Mouse (Mus musculus) layer of hippocampus, adult 9-10 months (tissue): Measurements from ENCODE around the gene 2810021J22Rik.
"Not testable (repeated sequence)": the region's sequence is repeated elsewhere in the genome, so short reads cannot be mapped to it uniquely, and the experiment has no call there.

Source experiments
- DNase-seq: peaks from one replicate; pipeline ENCODE4 v3.0.0; 2022; ENCODE audit warnings: low spot score

Gene 2810021J22Rik

DNA sequence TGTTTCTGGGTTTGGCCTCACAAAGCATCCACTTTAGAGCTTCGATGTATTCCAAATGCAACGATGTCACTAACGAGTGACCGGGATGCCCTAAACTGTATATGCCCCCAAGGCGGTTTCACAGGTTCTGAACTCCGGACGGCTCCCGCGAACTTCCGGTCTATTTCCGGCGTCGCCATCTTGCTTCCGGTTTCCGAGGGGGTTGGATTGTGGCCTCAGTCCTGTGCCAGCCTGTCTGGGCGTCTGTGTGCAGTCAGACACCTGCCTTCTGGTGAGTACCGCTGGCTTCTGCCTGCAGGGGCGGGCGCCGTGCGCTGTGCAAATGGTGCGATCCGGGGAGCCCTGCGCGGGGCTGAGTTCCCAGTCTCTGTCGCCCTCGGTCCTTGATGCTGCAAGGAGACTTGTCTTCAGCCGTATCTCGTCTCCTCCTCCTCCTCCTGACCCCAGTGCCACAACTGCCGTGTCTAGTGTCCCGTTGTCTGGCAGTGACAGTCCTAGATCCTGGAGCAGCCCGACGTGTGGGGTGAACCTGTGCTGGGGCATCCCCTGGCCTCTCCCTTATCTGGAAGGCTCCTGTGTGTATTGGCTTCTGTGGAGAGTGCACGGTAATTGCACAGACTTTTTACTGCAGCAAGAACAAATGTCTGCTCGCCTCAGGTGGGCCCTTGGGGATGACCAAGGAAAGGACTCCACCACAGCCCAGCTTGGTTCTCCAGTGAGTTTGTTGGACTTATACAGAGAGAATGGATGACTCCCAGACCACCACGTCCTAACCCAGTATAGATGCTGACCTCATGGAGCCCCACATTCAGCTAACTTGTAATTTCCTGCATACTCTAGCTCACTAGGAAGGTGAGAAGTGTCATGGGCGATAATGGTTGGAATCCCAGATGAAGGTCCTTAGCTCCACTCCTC, at the start of gene 2810021J22Rik:
Gene 2810021J22Rik, plus strand, starts transcription at position 178 of the 915 bp plus-strand sequence.
- DNase-seq = no peak

GRCm38 (mm10) chr11:58828937-58829336, 38.1 kb upstream of the 2810021J22Rik start, which contains the start of gene Olfr312:
TSS of gene Olfr312 (plus strand) at chr11:58829237.
- not testable (repeated sequence) for DNase-seq

GRCm38 (mm10) chr11:58829764-58830163, 37.3 kb upstream of the 2810021J22Rik start:
- DNase-seq = no peak

- not testable (repeated sequence) for DNase-seq
Measured at GRCm38 (mm10) chr11:58832541-58832940, 34.5 kb upstream of the 2810021J22Rik start.

GRCm38 (mm10) chr11:58838951-58839350, 28.1 kb upstream of the 2810021J22Rik start, which contains the start of gene Olfr311:
TSS of gene Olfr311 (plus strand) at chr11:58839251.
- DNase-seq = not testable (repeated sequence)

- DNase-seq = peak; percentile 100
Measured at GRCm38 (mm10) chr11:58846919-58847461, 20.0 kb upstream of the 2810021J22Rik start, which contains the start of gene Gm12258. TSS of gene Gm12258 (plus strand) at chr11:58847158.

- DNase-seq = no peak
Measured at GRCm38 (mm10) chr11:58847636-58848035, 19.4 kb upstream of the 2810021J22Rik start.

GRCm38 (mm10) chr11:58849731-58850130, 17.3 kb upstream of the 2810021J22Rik start:
- no peak for DNase-seq

DNA sequence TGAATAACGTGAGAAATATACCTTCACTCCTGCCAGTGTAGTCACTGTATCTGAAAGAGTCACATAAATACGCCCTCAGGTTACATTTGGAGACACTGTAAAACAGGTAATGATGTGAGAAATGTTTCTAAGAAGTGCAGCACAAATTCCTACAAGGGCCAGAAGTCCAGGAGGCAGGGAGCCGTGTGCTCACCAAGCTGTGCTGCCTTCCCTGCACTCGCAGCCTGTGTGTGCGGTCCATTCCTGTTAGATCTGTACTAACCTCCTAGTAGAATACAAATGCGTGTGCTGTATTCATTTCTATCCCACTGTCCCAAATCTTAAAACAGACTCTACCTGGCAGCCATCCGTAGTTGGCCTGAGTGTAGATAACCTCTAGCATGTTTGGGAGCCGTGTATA, 6.3 kb upstream of the 2810021J22Rik start:
- DNase-seq = no peak

DNA sequence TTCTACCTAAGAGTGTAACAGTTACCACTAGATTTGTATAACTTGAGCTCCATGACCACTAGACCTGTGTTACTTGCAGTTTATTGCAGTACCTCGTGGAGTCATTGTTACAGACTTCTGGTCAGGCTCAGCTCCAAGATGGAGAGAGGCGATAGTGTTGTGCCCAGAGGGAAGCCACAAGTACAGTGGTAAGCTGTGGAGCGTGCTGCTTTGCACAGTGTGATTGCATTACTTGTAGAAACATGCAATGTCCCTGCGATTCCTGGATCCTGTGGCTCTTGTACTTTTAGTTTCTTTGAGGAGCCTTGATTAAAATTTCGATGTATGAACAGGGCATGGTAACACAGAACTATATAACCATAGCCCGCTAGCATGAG, 926 bp downstream of the 2810021J22Rik start:
- DNase-seq = no peak

DNA sequence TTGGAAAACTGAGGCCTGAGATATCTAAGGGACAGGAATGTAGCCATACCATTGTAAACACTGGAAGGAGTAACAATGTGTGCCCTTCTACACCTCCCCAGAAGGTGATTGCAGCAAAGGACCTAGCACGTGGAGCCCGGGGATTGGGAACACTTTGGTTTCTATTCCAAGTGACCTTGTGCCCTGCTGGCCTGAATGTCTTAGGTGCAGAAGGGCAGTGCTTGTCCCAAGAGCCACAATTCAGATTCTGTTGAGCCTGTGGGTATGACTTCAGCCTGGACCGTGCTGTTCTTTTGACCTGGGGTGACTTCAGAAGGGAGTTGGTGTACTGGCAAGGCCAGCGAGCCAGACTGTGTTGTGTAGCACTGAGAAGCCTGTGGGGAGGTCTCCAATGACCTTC, 3.9 kb downstream of the 2810021J22Rik start:
- DNase-seq = no peak

DNA sequence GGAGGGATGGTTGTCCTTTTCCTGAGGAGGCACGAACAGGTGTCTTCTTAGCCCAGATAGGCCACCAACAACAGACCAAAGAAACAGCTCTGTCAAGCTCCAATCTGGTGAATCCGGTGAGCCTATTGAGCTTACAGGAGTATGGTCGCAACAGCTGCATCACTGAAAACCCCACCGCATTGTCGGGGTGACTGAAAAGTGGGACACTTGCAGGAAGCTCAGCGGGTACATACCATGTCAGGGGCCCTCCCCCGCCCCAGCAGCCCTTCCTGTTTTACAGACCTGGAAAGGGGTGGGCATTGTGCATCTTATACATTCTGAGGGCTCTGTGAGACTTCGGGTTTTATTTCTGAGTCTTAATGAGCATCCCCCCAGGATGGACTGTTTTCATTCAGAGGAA, 16.7 kb downstream of the 2810021J22Rik start:
- no peak for DNase-seq

DNA sequence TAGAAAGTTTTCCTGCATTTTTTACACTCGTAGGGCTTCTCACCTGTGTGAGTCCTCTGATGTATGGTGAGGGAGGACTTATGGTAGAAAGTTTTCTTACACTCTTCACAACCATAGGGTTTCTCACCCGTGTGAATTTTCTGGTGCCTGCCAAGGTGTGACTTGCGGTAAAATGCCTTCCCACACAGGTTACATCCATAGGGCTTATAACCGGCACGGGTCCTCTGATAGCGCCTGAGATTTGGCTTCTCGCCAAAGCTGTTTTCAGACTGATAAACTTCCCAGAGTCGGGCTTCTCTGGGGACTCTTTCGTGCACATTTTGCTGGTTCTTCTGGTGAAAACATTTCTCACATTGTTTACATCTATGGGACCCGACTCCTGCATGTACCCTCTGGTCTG, 23.5 kb downstream of the 2810021J22Rik start:
- no peak for DNase-seq

- DNase-seq = no peak
Measured at GRCm38 (mm10) chr11:58894456-58894855, 27.4 kb downstream of the 2810021J22Rik start.

- no peak for DNase-seq
Measured at GRCm38 (mm10) chr11:58897485-58897884, 30.5 kb downstream of the 2810021J22Rik start.

- DNase-seq = no peak
Measured at GRCm38 (mm10) chr11:58901080-58901479, 34.1 kb downstream of the 2810021J22Rik start.

- DNase-seq = peak; percentile 91
Measured at GRCm38 (mm10) chr11:58903511-58904409, 36.7 kb downstream of the 2810021J22Rik start, which contains the start of gene Zfp39. TSS of gene Zfp39 (minus strand) at chr11:58904225.

GRCm38 (mm10) chr11:58904410-58904718, 37.3 kb downstream of the 2810021J22Rik start:
- DNase-seq = no peak

- no peak for DNase-seq
Measured at GRCm38 (mm10) chr11:58904838-58905237, 37.8 kb downstream of the 2810021J22Rik start.

DNA sequence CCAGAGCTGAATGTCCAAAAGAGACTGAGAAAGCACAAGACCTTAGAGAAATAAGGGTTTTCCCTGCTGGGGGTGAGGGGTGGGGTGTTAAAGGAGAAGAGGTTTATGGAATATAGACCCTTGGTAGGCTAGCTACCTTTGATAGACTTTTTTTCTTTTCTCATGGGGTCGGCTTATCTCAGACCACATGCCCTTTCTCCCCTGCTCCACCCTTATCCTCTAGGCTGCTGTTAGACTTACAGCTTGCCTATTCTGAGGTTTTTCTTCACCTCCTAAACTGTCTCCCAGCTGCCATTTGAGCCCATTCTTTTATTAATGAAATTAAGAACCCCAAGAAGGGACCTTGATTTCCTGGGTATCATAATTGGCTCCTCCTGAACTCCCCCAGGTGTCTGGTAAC, 46.8 kb downstream of the 2810021J22Rik start:
- no peak for DNase-seq

DNA sequence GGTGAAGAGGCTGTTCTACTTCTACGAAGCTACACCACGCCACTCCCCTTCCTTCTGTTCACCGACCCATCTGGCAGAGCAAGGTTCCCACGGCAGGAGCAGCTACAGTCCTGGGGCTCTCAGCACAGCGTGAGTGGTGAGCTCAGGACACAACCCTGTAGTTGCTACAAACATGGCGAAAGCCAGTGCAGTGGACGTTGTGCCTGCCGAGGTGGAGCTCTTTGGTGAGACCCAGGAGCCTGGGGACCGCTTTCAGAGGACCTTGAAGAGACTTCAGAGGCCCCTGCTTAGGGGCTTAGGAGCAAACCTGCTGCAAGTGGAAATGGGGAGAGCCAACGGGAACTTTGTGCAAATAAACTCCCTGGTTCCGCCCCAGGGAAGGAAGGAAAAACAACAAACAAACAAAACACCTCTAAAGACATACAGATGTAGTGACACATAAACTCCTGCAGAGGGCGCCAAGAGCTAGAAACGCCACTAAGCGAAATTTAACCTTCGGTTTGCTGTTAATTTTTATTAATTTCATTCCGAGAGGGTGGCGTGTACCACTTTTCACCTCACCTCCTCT, 47.5 kb downstream of the 2810021J22Rik start:
- no peak for DNase-seq
